Comparison of ENCODE assay signal across 8 mouse cellular contexts in the genomic region with DNA sequence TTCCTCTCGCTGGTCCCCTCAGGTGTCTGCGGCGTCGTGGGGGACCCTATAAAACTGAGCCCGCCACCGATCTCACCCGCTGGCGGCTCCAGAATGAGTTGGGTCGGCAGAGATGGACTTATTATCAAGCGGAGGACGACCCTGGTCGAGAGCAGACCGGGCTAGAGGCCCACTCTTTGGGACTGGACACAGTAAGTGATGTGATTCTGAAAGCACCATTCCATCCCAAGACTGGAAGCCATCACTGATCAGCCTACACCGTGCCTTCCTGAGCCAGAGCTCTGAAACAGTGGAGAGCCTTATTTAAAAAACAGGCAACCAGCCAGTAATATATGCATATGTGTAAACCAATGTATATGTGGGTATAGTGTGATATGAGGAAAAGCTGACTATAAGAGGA. TPM values are rescaled to one million over a fixed set of nuclear protein-coding genes. Genes with fewer than 3 reads are reported as not detected.
DNase-seq lines count a peak whose midpoint lies in the region; ATAC-seq and TF ChIP-seq lines count a peak whose summit lies in the region.

No protein-coding gene starts in this region.

- no peaks in the 10 kb centered on the region for H3K9me3 ChIP-seq in hindbrain, postnatal 0 days (ENCODE audit: low read length)
- no peaks in the 10 kb centered on the region for H3K9me3 ChIP-seq in neural tube, embryonic 12.5 days

- DNase-seq in layer of hippocampus, adult 2 months (ENCODE audit: low spot score in 2 of 2): no peak
- no peak for DNase-seq in layer of hippocampus, adult 8-10 months (ENCODE audit: low spot score in 2 of 2)
- DNase-seq in c-Kit-positive CD71-positive TER-119-negative erythroid progenitor cells, embryonic 14.5 days (ENCODE audit: low read depth): peak; percentile 7
- peak; percentile 4 for DNase-seq in hindbrain, postnatal 0 days (ENCODE audit: low spot score)
- no peak for DNase-seq in adrenal gland, adult 8-10 months
- no peak for DNase-seq in spleen, postnatal 4 days (ENCODE audit: low spot score in 2 of 2)
- no peak for DNase-seq in layer of hippocampus, postnatal 25 days (ENCODE audit: extremely low spot score in 1 of 2, low spot score in 1 of 2)

- no peak for TF ChIP-seq CTCF in layer of hippocampus, adult 2 months (conservative IDR thresholded peaks at IDR 0.05)
- no peak for TF ChIP-seq CTCF in hindbrain, postnatal 0 days (IDR thresholded peaks at IDR 0.05; ENCODE audit: low read depth)

- H3K4me3 ChIP-seq in layer of hippocampus, adult 2 months: peak overlapping the region; percentile 91
- H3K4me3 ChIP-seq in hindbrain, postnatal 0 days (ENCODE audit: low read length): peak overlapping the region; percentile 69
- peak overlapping the region; percentile 65 for H3K4me3 ChIP-seq in neural tube, embryonic 12.5 days

- no peaks in the 10 kb centered on the region for H3K27me3 ChIP-seq in hindbrain, postnatal 0 days (ENCODE audit: insufficient read depth, low read length)
- no peaks in the 10 kb centered on the region for H3K27me3 ChIP-seq in neural tube, embryonic 12.5 days (replicated peaks)

- H3K9ac ChIP-seq in hindbrain, postnatal 0 days (replicated peaks; ENCODE audit: low read length): peak overlapping the region; percentile 71
- peak overlapping the region; percentile 71 for H3K9ac ChIP-seq in neural tube, embryonic 12.5 days

- H3K27ac ChIP-seq in layer of hippocampus, adult 2 months: peak overlapping the region; percentile 78
- peak overlapping the region; percentile 79 for H3K27ac ChIP-seq in hindbrain, postnatal 0 days
- H3K27ac ChIP-seq in neural tube, embryonic 12.5 days: peak overlapping the region; percentile 51; the same call in 1 of the 2 replicates

- peaks cover 6% of the 10 kb centered on the region for H3K4me1 ChIP-seq in hindbrain, postnatal 0 days (ENCODE audit: insufficient read depth, low read length)
- H3K4me1 ChIP-seq in neural tube, embryonic 12.5 days: peaks cover 24% of the 10 kb centered on the region

- under 1% methylated on average over 14 of the region's 14 CpGs for WGBS in hindbrain, postnatal 0 days
- WGBS in neural tube, embryonic 12.5 days: 2% methylated on average over 14 of the region's 14 CpGs

- no peak for ATAC-seq in hindbrain, postnatal 0 days
- ATAC-seq in neural tube, embryonic 12.5 days (ENCODE audit: low FRiP score, low read depth): peak; percentile 37

- peaks cover 18% of the 10 kb centered on the region for H3K36me3 ChIP-seq in hindbrain, postnatal 0 days (ENCODE audit: insufficient read depth, low read length)
- H3K36me3 ChIP-seq in neural tube, embryonic 12.5 days: peaks cover 37% of the 10 kb centered on the region

- H3K4me2 ChIP-seq in hindbrain, postnatal 0 days (ENCODE audit: low read depth, low read length): peak overlapping the region; percentile 84
- peak overlapping the region; percentile 82 for H3K4me2 ChIP-seq in neural tube, embryonic 12.5 days (replicated peaks)

RNA-seq across cellular contexts. Expression of gene Lss, which starts 0.4 kb away (rescaled TPM):
- 10 to 100 TPM; 40.7 to 43.1 TPM for total RNA-seq in layer of hippocampus, adult 2 months (2021)
- total RNA-seq in layer of hippocampus, adult 8-10 months (2022): 10 to 100 TPM; 40.6 to 69.0 (median 51.1) TPM
- total RNA-seq in hindbrain, postnatal 0 days (2014; rRNA removed): 55.1 and 68.1 TPM in 2 replicates
- 33.5 and 38.0 TPM in 2 replicates for polyA plus RNA-seq in hindbrain, postnatal 0 days (2015; fragmentation: Nextera tagmentation; extraction: Ambion mirVana)
- polyA plus RNA-seq in neural tube, embryonic 12.5 days (2016; fragmentation: Nextera tagmentation; extraction: Ambion mirVana): 51.9 and 58.0 TPM in 2 replicates
- 10 to 100 TPM; 44.7 to 82.5 (median 51.0) TPM for total RNA-seq in adrenal gland, adult 8-10 months (2022)
- 10 to 100 TPM; 48.1 to 48.7 TPM for total RNA-seq in layer of hippocampus, postnatal 25 days (2021)

RNA-seq across cellular contexts. Expression of gene Spatc1l, which starts 30.2 kb away (rescaled TPM):
- total RNA-seq in layer of hippocampus, adult 2 months (2021): not detected
- not detected for total RNA-seq in layer of hippocampus, adult 8-10 months (2022)
- not detected in 2 replicates for total RNA-seq in hindbrain, postnatal 0 days (2014; rRNA removed)
- not detected in 2 replicates for polyA plus RNA-seq in hindbrain, postnatal 0 days (2015; fragmentation: Nextera tagmentation; extraction: Ambion mirVana)
- polyA plus RNA-seq in neural tube, embryonic 12.5 days (2016; fragmentation: Nextera tagmentation; extraction: Ambion mirVana): not detected in 2 replicates
- not detected for total RNA-seq in adrenal gland, adult 8-10 months (2022)
- total RNA-seq in layer of hippocampus, postnatal 25 days (2021): not detected

RNA-seq across cellular contexts. Expression of gene Ftcd, which starts 43.6 kb away (rescaled TPM):
- total RNA-seq in layer of hippocampus, adult 2 months (2021): not detected
- under 1 TPM in 1 of 4 experiments, not detected in 3; 0.21 TPM for total RNA-seq in layer of hippocampus, adult 8-10 months (2022)
- total RNA-seq in hindbrain, postnatal 0 days (2014; rRNA removed): 0.75 TPM in 1 of 2 replicates, not detected in the other
- polyA plus RNA-seq in hindbrain, postnatal 0 days (2015; fragmentation: Nextera tagmentation; extraction: Ambion mirVana): 0.14 TPM in 1 of 2 replicates, not detected in the other
- 0.34 TPM in 1 of 2 replicates, not detected in the other for polyA plus RNA-seq in neural tube, embryonic 12.5 days (2016; fragmentation: Nextera tagmentation; extraction: Ambion mirVana)
- under 1 TPM in 3 of 4 experiments, not detected in 1; 0.15 to 0.40 (median 0.32) TPM for total RNA-seq in adrenal gland, adult 8-10 months (2022)
- not detected for total RNA-seq in layer of hippocampus, postnatal 25 days (2021)

Comparison
In these comparisons a context has a peak if more than half of its experiments do, and no peak if none do; other contexts are left out.
1. DNase-seq: peak in c-Kit-positive CD71-positive TER-119-negative erythroid progenitor cells, embryonic 14.5 days (single experiment) and hindbrain, postnatal 0 days (single experiment); none in layer of hippocampus, adult 2 months (0 of 2), layer of hippocampus, adult 8-10 months (0 of 2), adrenal gland, adult 8-10 months (single experiment), spleen, postnatal 4 days (0 of 2) and layer of hippocampus, postnatal 25 days (0 of 2).
2. Peak in every context shown above with its lines, with median percentiles within 50 percentile points of each other: H3K27ac ChIP-seq and H3K4me3 ChIP-seq.